Mouse (Mus musculus) cortical plate, adult 2 months (tissue): ENCODE measurements around the gene Hoxd3. TPM values are rescaled to one million over a fixed set of nuclear protein-coding genes. Genes with fewer than 3 reads are reported as not detected.

Experiments
- H3K27ac ChIP-seq: fragments of 200-500 bp; 2 replicates; pipeline ENCODE4 v1.5.1; 2012; ENCODE audit warnings: low read length, control low read depth, inconsistent platforms; ENCODE audit not compliant: insufficient read depth
- H3K4me1 ChIP-seq: fragments of 200-500 bp; 2 replicates; pipeline ENCODE4 v1.6.1; 2011; ENCODE audit warnings: low read length; ENCODE audit not compliant: control insufficient read depth, insufficient read depth
- H3K4me3 ChIP-seq: fragments of 200-500 bp; 2 replicates; pipeline ENCODE4 v1.5.1; 2011; ENCODE audit warnings: mild to moderate bottlenecking, low read length, control low read depth; ENCODE audit not compliant: insufficient read depth
- CTCF ChIP-seq: fragments of 200-500 bp; IDR thresholded peaks from 2 replicates; pipeline ENCODE4 v1.5.1; 2011; ENCODE audit warnings: mild to moderate bottlenecking, control low read depth, low read length; ENCODE audit not compliant: insufficient read depth; ENCODE audit errors: extremely low read depth
- POLR2A ChIP-seq: fragments of 200-500 bp; IDR thresholded peaks from 2 replicates; pipeline ENCODE4 v1.6.1; 2011; ENCODE audit warnings: mild to moderate bottlenecking, low read length, control low read depth; ENCODE audit not compliant: insufficient read depth; ENCODE audit errors: extremely low read depth
- polyA plus RNA-seq: library from polyadenylated mRNA; depleted of rRNA; stranded (reverse); fragments of >200 nt; gene quantifications from 2 replicates; pipeline ENCODE4 v1.2.3, GENCODE M21; 2012

Hoxd3 gene
- polyA plus RNA-seq, 1 experiment, result not detected

DNA sequence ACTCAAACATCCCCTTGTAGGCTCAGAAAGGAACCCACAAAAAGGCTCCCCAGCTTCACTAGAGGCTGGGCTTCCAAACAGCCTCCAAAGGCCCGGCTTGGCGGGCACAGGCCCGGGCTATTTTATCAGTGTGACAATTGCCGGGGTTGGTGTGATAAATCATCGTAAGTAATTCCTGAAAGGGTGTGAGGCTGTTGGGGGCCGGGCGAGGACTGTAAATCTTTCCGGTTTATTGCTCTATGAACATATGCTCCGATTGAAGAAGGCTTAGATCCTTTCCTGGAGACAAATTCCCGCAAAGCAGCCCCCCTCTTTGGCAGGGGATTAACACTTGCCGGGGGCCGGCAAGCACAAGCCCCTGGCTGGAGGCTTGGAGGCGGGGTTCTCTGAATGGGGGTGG is 22.7 kb downstream of the Hoxd3 start:
- Histone ChIP-seq H3K27ac (no peak overlapping the region), H3K4me3 (no peak overlapping the region), H3K4me1 (no peaks in the 10 kb centered on the region)
- no peak for TF ChIP-seq CTCF

DNA sequence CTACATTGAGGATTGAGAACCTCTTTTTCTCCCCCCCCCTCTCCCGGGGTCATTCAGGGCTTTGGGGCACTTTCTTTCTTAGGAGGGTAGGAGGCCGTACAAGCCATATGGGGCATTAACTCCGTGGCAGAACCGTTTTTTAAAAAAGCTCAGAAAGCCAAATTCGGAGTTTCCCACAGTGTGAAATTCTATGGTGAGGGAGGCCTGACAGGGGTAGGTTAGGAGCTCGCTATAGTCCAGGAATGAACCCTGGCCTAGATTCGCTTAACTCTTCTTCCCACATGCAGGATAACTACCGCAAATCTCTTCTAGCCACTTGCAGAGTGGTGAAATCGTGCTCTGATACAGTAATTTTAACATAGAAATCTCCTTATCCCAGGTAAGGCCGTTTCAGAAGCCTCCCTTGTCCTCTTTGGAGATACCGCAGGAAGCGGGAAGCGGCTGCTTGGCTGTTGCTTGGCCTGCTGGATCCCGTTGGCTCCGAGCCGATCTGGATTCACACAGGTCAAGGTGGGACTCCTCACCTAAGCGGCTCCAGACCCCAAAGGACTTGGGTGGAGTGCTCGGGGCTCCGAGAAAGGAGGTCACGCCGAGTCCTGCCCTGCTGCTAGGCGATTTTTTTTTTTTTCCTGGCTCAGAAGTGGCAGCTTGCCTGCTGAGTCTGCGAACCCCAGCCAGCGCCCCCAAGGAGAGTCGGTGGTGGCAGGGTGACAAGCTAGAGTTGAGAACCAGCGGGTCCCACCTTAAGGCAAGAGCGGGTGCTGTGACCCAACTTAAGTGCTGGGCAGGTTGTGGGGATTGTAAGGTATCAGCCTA is 23.5 kb downstream of the Hoxd3 start:
- no peak overlapping the region for H3K27ac ChIP-seq
- no peaks in the 10 kb centered on the region for H3K4me1 ChIP-seq
- H3K4me3 ChIP-seq, result no peak overlapping the region
- no peak for TF ChIP-seq POLR2A
- no peak for TF ChIP-seq CTCF

DNA sequence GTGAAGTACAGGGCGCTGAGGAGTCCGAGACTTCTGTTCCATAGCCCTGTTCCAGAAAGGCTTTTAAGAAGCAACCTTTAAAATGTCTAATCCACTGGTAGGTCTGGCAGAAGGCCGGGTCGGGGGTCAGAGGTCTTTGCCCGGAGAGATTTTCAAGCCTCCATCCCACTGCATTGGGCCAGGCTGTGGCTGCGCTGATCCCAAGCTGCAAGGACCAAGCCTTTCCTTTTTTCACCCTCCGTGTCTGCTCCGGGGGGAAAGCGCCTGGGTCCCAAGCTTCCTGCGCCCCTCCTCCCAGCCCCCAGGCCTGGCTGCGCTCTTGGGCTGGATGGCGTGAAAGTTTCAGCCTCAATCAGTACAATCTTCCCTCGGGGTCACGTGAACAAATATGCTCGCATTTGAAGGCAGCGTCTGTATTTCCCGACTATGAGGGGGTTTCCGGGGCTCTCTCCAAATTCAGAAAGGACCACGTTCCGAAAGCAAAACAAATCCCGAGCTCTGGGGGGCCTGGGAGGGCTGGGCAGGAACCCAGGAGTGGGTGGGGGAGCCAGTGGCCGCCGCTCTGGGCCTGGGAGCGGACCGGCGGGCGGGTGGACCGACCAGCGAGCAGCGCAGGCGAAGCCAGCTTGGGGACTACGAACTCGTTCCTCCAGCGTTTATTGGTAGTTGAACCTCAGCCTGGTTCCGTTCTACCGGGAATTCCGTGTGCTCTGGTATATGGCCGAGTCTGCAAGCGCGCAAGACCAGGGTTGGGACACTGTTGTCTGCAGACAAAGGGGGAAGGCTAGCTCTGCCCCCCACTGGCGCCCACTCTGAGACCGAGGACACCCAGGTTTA is 24.3 kb downstream of the Hoxd3 start:
- TF ChIP-seq POLR2A (no peak), CTCF (no peak)
- H3K4me1 ChIP-seq, result no peaks in the 10 kb centered on the region
- no peak overlapping the region for H3K4me3 ChIP-seq
- no peak overlapping the region for H3K27ac ChIP-seq

DNA sequence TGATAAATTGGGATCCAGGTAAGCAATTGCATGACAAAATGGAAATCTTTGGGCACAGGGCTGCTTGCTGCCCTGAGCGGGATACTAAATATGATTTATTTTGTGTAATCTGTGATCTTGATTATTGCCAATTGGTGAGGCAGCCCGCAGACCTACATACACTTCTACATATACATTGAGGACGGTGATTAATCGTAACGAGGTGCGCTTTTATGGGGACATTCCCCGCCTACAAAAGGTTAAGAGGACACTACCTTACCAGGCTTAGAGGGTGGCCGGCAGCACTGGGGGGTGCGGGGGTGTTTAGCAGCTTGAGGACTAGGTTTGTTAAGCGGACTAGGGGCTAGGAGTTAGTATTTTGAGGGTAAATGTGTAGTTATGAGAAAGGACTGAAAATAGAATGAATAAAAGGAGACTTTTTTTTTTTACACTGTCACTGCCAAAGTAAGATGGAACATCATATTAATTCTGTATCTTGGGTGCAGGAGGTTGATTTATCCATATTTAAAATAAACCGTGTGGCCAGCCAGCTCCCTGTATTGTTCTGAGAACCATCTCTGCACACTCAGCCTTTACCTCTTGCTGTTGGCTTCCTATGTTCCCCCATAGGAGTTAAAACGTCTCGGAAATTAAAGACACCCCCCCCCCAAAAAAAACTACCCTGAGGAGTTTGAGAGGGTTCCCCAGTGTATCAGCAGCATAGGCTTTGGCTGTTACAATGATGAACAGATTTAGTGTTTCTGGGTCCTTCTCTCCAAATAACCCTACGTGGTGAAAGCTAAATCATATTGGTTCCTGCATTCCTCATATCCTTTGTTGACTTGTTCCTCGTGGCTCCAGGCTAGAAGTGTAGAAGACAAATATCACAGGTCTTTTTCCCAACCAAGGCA is 25.2 kb downstream of the Hoxd3 start:
- Histone ChIP-seq H3K27ac (no peak overlapping the region), H3K4me3 (no peak overlapping the region), H3K4me1 (no peaks in the 10 kb centered on the region)
- no peak for TF ChIP-seq POLR2A
- TF ChIP-seq CTCF, result no peak

DNA sequence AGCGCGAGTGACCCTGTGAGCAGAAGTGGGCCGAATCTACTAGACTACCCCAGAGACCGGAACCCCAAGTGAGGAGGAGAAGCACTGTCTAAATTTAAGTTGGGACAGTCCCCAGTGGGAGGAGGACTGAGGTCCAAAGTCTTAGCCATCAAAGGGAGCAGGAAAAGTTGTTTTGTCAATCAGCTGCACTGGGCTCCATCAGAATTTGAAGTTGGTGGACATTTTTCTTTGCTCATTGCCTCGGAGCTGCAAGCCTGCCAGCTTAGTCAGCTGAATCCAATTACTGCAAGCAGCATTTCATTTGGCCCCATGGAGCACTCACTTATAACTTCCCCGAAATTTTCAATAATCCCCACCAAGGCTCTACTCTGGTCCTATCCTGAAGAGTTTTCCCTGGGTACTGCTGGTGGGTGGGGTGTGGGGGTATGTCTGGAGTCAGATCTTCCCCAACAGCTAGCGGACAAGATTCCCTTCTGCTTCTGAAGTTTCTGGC is 25.9 kb downstream of the Hoxd3 start:
- TF ChIP-seq POLR2A (no peak), CTCF (no peak)
- Histone ChIP-seq H3K27ac (no peak overlapping the region), H3K4me3 (no peak overlapping the region), H3K4me1 (no peaks in the 10 kb centered on the region)

DNA sequence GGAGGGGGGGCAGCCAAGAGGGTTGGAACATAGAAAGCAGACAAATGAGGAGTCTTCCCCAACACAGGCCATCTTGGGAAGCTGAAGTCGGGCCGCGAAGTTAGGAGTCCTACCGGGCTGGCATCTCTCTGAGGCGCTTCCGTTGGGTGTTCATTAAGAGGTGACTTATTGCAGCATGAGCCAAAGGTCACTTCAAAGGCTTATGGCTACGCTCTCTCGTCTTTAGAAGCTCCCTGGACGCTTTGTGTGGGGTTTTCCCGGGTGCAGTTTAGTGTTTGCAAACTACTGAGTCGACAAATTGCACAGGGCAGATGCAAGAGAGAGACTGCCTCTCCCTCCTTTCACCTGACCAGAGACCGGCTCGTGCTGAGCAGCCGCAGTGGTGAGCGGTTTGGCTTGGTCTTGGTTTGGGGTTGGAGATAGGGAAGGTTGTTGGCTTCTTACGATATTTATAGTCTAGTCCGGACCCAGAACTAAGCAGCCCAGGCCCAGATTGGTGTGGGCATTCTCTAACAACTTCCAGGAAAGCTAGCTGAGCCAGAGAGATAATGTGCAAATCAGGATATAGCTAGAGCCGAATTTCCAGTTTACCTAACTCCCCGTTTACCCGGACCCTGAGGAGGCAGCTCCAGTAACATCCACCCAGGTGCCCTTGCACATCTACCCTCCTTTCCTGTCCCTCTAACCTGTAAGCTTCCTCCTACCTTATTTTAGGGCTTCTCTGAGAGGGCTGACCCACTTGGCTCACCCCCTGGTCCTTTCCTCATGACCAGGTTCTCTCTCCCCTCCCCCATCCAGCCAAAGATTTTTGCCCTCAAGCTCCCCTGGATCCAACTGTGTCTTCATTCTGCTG is 27.1 kb downstream of the Hoxd3 start:
- no peak overlapping the region for H3K4me3 ChIP-seq
- TF ChIP-seq POLR2A, result no peak
- no peak for TF ChIP-seq CTCF
- H3K4me1 ChIP-seq, result no peaks in the 10 kb centered on the region
- no peak overlapping the region for H3K27ac ChIP-seq

DNA sequence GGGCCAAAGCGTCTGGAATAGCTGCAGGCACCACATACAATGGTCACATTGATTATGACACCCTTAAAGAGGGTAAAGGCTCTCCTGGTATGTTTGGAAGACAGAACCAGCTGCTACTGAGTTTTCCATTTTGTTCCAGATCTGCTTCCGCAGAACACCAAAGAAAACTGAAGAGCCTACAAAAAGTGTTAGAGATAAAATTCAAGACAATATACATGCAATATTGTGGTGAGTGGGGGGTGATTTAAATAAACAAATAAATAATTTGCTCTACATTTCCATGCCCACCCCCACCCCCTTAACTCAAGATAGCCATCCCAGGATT is 27.7 kb downstream of the Hoxd3 start:
- no peak overlapping the region for H3K27ac ChIP-seq
- TF ChIP-seq CTCF, result no peak
- no peak for TF ChIP-seq POLR2A
- no peaks in the 10 kb centered on the region for H3K4me1 ChIP-seq
- H3K4me3 ChIP-seq, result no peak overlapping the region

DNA sequence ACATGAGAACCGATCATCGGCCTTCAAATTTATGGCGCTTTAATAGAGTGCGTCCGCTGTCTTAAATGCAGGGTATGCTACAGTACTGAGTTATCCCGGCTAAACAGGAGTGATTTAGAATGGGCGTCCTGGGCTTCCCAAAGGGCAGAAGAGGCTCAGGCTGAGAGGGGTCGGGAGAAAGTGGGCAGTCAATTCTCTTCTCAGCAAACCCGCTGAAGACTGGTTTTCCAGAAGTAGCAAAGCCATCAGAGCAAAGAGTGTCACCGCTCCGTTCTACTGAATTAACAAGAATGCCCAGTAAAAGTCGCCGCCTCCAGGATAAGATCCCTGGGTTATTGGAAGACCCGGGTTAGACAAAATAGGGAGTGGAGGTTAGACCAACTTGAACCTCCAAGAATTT is 28.1 kb downstream of the Hoxd3 start:
- no peak overlapping the region for H3K27ac ChIP-seq
- no peak for TF ChIP-seq POLR2A
- no peak for TF ChIP-seq CTCF
- H3K4me1 ChIP-seq, result no peaks in the 10 kb centered on the region
- H3K4me3 ChIP-seq, result no peak overlapping the region
